Mouse (Mus musculus): ENCODE measurements around the gene Ykt6. TPM values are rescaled to one million over a fixed set of nuclear protein-coding genes. Genes with fewer than 3 reads are reported as not detected.
"Not testable (repeated sequence)": the region's sequence is repeated elsewhere in the genome, so short reads cannot be mapped to it uniquely, and the experiment has no call there.

The Ykt6 gene
- total RNA-seq, 2 experiments from 2014 or later, result 84.7 to 85.3 TPM

- no peak for DNase-seq (ENCODE audit: low spot score in 2 of 2)
These were observed 35.4 kb downstream of the Ykt6 start for GRCm38 (mm10) chr11:5990910-5991309.

- no peak for DNase-seq (ENCODE audit: low spot score in 2 of 2)
These were observed 38.7 kb downstream of the Ykt6 start for GRCm38 (mm10) chr11:5994212-5994611.

GRCm38 (mm10) chr11:5994880-5995279 is 39.4 kb downstream of the Ykt6 start:
- no peak for DNase-seq (ENCODE audit: low spot score in 2 of 2)

- peak; percentile 76 to 84 for DNase-seq (ENCODE audit: low spot score in 2 of 2)
These were observed 40.5 kb downstream of the Ykt6 start for GRCm38 (mm10) chr11:5995989-5996388.

- DNase-seq (ENCODE audit: low spot score in 2 of 2), result no peak
These were observed 43.0 kb downstream of the Ykt6 start for GRCm38 (mm10) chr11:5998472-5998871.

GRCm38 (mm10) chr11:5999832-6000771 is 44.6 kb downstream of the Ykt6 start:
- peak; percentile 83 to 87 for DNase-seq (ENCODE audit: low spot score in 2 of 2)

GRCm38 (mm10) chr11:6000961-6001682 is 45.6 kb downstream of the Ykt6 start:
- no peak for DNase-seq (ENCODE audit: low spot score in 2 of 2)

- DNase-seq (ENCODE audit: low spot score in 2 of 2), result no peak
These were observed 46.6 kb downstream of the Ykt6 start for GRCm38 (mm10) chr11:6001981-6002649.

GRCm38 (mm10) chr11:6003046-6003639 is 47.6 kb downstream of the Ykt6 start:
- no peak for DNase-seq (ENCODE audit: low spot score in 2 of 2)

- DNase-seq (ENCODE audit: low spot score in 2 of 2), result not testable (repeated sequence)
These were observed 50.0 kb downstream of the Ykt6 start for GRCm38 (mm10) chr11:6005374-6006043.

GRCm38 (mm10) chr11:6006351-6007009 is 51.0 kb downstream of the Ykt6 start:
- DNase-seq (ENCODE audit: low spot score in 2 of 2), result not testable (repeated sequence)

- DNase-seq (ENCODE audit: low spot score in 2 of 2), result not testable (repeated sequence)
These were observed 51.7 kb downstream of the Ykt6 start for GRCm38 (mm10) chr11:6007010-6007778.

- not testable (repeated sequence) for DNase-seq (ENCODE audit: low spot score in 2 of 2)
These were observed 52.3 kb downstream of the Ykt6 start for GRCm38 (mm10) chr11:6007779-6008128.

GRCm38 (mm10) chr11:6010751-6011482 is 55.4 kb downstream of the Ykt6 start:
- not testable (repeated sequence) for DNase-seq (ENCODE audit: low spot score in 2 of 2)

- DNase-seq (ENCODE audit: low spot score in 2 of 2), result no peak
These were observed 56.4 kb downstream of the Ykt6 start for GRCm38 (mm10) chr11:6011879-6012278.

GRCm38 (mm10) chr11:6013359-6013758 is 57.9 kb downstream of the Ykt6 start:
- no peak for DNase-seq (ENCODE audit: low spot score in 2 of 2)

- DNase-seq (ENCODE audit: low spot score in 2 of 2), result no peak
These were observed 59.5 kb downstream of the Ykt6 start for GRCm38 (mm10) chr11:6015011-6015431.

GRCm38 (mm10) chr11:6016368-6016767 is 60.9 kb downstream of the Ykt6 start:
- DNase-seq (ENCODE audit: low spot score in 2 of 2), result no peak

Data from layer of hippocampus, postnatal 14 days (tissue).